Mouse (Mus musculus): ENCODE results near the gene Tmem35b. TPM values are rescaled to one million over a fixed set of nuclear protein-coding genes. Genes with fewer than 3 reads are reported as not detected.

Tmem35b gene
- polyA plus RNA-seq (2012), result 0.76 and 1.0 TPM in 2 replicates

GRCm38 (mm10) chr4:127123391-127123790 is at the start of gene Tmem35b:
Gene Tmem35b, plus strand, starts transcription at chr4:127123691.

DNA sequence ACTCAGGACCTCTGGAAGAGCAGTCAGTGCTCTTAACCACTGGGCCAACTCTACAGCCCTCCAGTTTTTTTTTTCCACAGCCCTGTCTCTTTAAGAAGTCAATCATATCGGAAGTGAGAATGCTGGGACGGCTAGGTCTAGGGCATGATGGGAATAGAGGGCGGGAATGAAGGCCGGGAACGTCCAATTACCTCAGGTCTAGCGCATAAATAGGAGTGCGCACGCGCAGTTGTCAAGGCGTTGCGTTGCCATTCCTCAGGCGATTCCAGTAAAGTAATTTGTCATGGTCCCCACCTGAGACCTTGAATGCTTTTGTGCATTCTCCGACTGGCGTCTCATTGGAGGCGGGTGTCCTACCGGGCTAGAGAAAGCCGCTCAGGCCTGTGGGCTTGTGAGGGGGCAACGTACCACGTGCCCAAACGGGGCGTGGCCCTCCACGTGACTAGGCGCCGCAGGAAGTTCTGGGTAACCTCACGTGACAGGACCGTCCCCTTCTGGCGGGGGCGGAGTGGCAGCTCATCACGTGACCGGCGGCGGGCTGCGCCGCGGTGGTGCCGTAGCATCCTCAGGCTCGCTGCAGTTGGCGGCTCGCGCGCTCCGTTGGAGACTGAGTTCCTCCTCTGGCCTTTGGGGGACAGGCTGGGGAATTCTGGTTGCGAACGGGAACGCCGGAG is 46.5 kb upstream of the Tmem35b start, which contains the start of gene Zmym6:
Zmym6 (plus strand) TSS at position 509 of the 674 bp plus-strand sequence.

GRCm38 (mm10) chr4:127168914-127169345 is 45.4 kb downstream of the Tmem35b start, which contains the start of gene Dlgap3:
Gene Dlgap3, plus strand, starts transcription at chr4:127169204.

Other genes with a start within 250 kb of the Tmem35b start
- 2.2 TPM in 2 replicates for gene Zmym4, start 155.6 kb upstream of the Tmem35b start, polyA plus RNA-seq (2012)
- gene Sfpq, start 102.4 kb upstream of the Tmem35b start, polyA plus RNA-seq (2012), result 402 and 524 TPM in 2 replicates
- 2.2 and 2.3 TPM in 2 replicates for gene Zmym1, start 62.5 kb upstream of the Tmem35b start, polyA plus RNA-seq (2012)
- gene Zmym6, start 46.3 kb upstream of the Tmem35b start, polyA plus RNA-seq (2012), result 1.1 and 1.3 TPM in 2 replicates
- gene Dlgap3, start 45.5 kb downstream of the Tmem35b start, polyA plus RNA-seq (2012), result 0.08 TPM in 1 of 2 replicates, not detected in the other
- gene Smim12, start 120.1 kb downstream of the Tmem35b start, polyA plus RNA-seq (2012), result 41.3 and 47.2 TPM in 2 replicates
- 0.06 TPM in 1 of 2 replicates, not detected in the other for gene Gja4, start 190.3 kb downstream of the Tmem35b start, polyA plus RNA-seq (2012)
- 0.75 and 0.90 TPM in 2 replicates for gene Gjb3, start 207.2 kb downstream of the Tmem35b start, polyA plus RNA-seq (2012)
- gene Gjb4, start 230.4 kb downstream of the Tmem35b start, polyA plus RNA-seq (2012), result not detected in 2 replicates
- gene Gjb5, start 234.5 kb downstream of the Tmem35b start, polyA plus RNA-seq (2012), result not detected in 2 replicates

Data from megakaryocyte-erythroid progenitor cell, adult 5 weeks (primary cell).